Mouse (Mus musculus): Measurements from ENCODE around the gene Dnajc16.

DNA sequence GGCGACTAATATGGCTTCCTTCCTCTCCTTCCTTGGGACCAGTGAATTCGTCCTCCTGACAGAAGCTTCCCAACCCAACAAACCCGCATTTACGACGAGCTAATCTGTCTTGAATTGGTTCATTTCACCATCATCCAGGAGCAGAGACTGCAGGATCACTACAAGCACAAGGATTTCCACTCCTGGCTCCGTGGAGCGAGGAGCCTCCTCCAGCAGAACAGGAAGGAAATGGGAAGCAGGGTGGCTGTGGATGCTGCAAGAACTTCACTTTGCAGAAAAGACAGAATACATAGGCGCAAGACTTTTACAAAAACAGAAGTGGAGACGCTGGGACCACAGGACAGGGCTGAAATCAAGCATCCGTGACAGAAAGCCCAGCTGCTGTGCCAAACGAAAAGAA is 66.1 kb downstream of the Dnajc16 start:
- no peak for TF ChIP-seq MAFK (IDR thresholded peaks at IDR 0.05; ENCODE audit: insufficient read depth, low read depth, low read length)
- TF ChIP-seq ZC3H11A (IDR thresholded peaks at IDR 0.05; ENCODE audit: borderline replicate concordance, low read depth, low read length), result no peak
- no peak for TF ChIP-seq ZNF384 (IDR thresholded peaks at IDR 0.05; ENCODE audit: low read depth, low read length)
- no peak for TF ChIP-seq CHD2 (IDR thresholded peaks at IDR 0.05; ENCODE audit: low read depth, low read length)

All from ES-E14 (cell line).